Mouse (Mus musculus) heart, adult 2 months (tissue): ENCODE measurements around the gene Tlnrd1. TPM values are rescaled to one million over a fixed set of nuclear protein-coding genes. Genes with fewer than 3 reads are reported as not detected.

Source experiments
- DNase-seq, 2 experiments: peaks; one replicate each; pipeline ENCODE4 v3.0.0; 2021
- H3K27ac ChIP-seq: fragments of 200-600 bp; 2 replicates; pipeline ENCODE4 v1.8.1; 2022
- H3K27me3 ChIP-seq: fragments of 200-500 bp; 2 replicates; pipeline ENCODE4 v1.6.1; 2012; ENCODE audit warnings: mild to moderate bottlenecking, low read length, inconsistent platforms, mixed read lengths; ENCODE audit not compliant: control insufficient read depth, insufficient read depth
- H3K36me3 ChIP-seq: fragments of 200-500 bp; 2 replicates; pipeline ENCODE4 v1.6.1; 2012; ENCODE audit warnings: low read length, inconsistent platforms; ENCODE audit not compliant: control insufficient read depth, insufficient read depth
- H3K4me1 ChIP-seq: fragments of 200-500 bp; 2 replicates; pipeline ENCODE4 v1.6.1; 2011; ENCODE audit warnings: low read length; ENCODE audit not compliant: control insufficient read depth, insufficient read depth
- H3K4me3 ChIP-seq: fragments of 200-600 bp; 2 replicates; pipeline ENCODE4 v1.8.1; 2022
- H3K79me2 ChIP-seq: fragments of 200-500 bp; replicated peaks from 2 replicates; pipeline ENCODE4 v1.6.1; 2012; ENCODE audit warnings: mild to moderate bottlenecking, inconsistent platforms, low read length, moderate library complexity, mixed read lengths; ENCODE audit not compliant: control insufficient read depth, insufficient read depth
- H3K9ac ChIP-seq: fragments of 200-500 bp; 2 replicates; pipeline ENCODE4 v1.6.1; 2012; ENCODE audit warnings: low read depth, mild to moderate bottlenecking, control low read depth, inconsistent platforms, low read length, mixed read lengths
- CTCF ChIP-seq: fragments of 200-600 bp; IDR thresholded peaks from 2 replicates; pipeline ENCODE4 v1.8.1; 2022; ENCODE audit warnings: antibody characterized with exemption, mild to moderate bottlenecking, moderate library complexity
- EP300 ChIP-seq: fragments of 200-500 bp; IDR thresholded peaks from 2 replicates; pipeline ENCODE4 v1.6.1; 2011; ENCODE audit warnings: low read depth, low read length, control low read depth; ENCODE audit not compliant: insufficient read depth
- POLR2A ChIP-seq: fragments of 200-500 bp; IDR thresholded peaks from 2 replicates; pipeline ENCODE4 v1.6.1; 2011; ENCODE audit warnings: mild to moderate bottlenecking, low read depth, low read length, control low read depth; ENCODE audit not compliant: insufficient read depth
- WGBS: fragments of 180-500 bp; shearing (Covaris S2); methylation state at CpG from one replicate; pipeline ENCODE4 v1.1.7; 2018; 5-methylcytosine and 5-hydroxymethylcytosine counted together
- intact Hi-C: fragments of 180-260 bp; cut with DNase I; formaldehyde crosslinking; loops from one replicate; pipeline ENCODE4 v1.15.1; 2025
- polyA plus RNA-seq: library from polyadenylated mRNA; depleted of rRNA; stranded (reverse); fragments of >200 nt; gene quantifications from 2 replicates; pipeline ENCODE4 v1.2.3, GENCODE M21; 2012
- total RNA-seq, 2 experiments: library from RNA; stranded (reverse); gene quantifications; 2 replicates each; pipeline ENCODE4 v1.2.3; 2021

Gene Tlnrd1
- total and polyA plus RNA-seq, 3 experiments: 6.5 to 8.7 (median 7.2) TPM

DNA sequence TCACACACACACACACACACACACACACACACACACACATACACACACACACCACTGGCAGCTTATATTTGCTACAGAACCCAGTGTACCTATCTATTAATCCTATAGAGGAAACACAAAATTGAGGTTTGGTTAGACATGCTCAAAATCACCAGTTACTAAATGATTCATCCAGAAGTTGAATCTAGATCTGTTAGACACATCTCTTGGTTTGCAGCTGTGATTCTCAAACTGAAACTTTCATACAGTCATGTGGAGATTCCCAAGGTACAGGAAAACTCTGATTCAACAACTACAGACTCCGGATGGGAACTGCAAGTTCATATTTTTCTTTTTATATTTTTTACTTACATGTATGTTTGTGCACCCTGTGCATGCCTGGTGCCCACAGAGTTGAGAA, 28.9 kb downstream of the Tlnrd1 start:
- no peaks in the 10 kb centered on the region for H3K27me3 ChIP-seq
- DNase-seq: no peak
- TF ChIP-seq POLR2A (no peak), CTCF (no peak), EP300 (no peak)
- H3K4me3 ChIP-seq: no peak overlapping the region
- H3K4me1 ChIP-seq: peaks cover 6% of the 10 kb centered on the region
- 93% methylated on average over 1 of the region's 1 CpGs for WGBS
- intact Hi-C loops: no loop called here
- H3K79me2 ChIP-seq: no peaks in the 10 kb centered on the region
- H3K36me3 ChIP-seq: no peaks in the 10 kb centered on the region
- H3K9ac ChIP-seq: no peak overlapping the region
- no peak overlapping the region for H3K27ac ChIP-seq

GRCm38 (mm10) chr7:83852381-83853380, 31.4 kb downstream of the Tlnrd1 start:
- Histone ChIP-seq H3K27ac (no peak overlapping the region), H3K4me3 (no peak overlapping the region)
- intact Hi-C loops: loop anchor here (5.0 kb wide), 1 partner anchor 35 kb away; no protein-coding TSS in a partner anchor

DNA sequence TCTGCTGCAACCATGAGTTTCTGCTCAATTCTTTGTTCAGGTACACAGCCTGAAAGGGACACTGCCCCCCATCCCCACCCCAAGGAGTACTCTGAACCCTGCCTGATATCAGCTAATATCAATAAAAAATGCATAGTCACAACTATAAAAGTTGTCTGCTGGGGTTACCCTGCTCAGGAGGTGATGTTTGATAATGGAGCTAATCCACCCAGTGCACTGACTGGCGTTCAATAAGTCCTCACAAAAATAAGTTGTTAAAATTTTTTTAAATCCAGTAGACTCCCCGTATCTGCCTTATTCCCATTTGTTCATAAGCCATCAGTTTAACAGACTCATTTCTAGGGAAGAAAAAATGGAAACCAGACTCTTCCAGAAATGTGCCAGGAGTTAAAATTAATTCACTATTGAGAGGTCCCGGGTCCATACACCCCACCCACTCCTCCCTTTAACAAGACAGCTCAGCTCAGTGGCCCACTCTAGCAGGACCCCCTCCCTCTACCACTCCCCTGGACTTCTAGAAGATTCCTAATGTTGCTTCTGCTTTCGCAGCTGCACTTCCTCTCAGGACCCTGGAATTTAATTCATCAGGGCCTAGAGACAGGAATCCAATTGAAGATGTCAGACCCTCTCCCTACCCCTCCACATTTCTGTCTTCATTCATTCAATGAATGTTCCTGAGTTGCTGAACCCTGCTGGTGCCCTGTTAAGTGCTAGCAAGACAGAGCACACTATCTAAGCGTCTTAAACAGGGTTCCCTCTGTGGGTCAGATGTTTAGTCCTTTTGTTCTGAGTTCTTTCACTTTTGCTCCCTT, 32.3 kb downstream of the Tlnrd1 start:
- intact Hi-C loops: loop anchor here (5.0 kb wide), 1 partner anchor 34 kb away; no protein-coding TSS in a partner anchor
- DNase-seq: no peak
- Histone ChIP-seq H3K36me3 (no peaks in the 10 kb centered on the region), H3K4me3 (no peak overlapping the region), H3K27me3 (no peaks in the 10 kb centered on the region), H3K4me1 (peaks cover 2% of the 10 kb centered on the region; the same call in 1 of the 2 replicates), H3K9ac (no peak overlapping the region), H3K79me2 (no peaks in the 10 kb centered on the region), H3K27ac (no peak overlapping the region)
- 84% methylated on average over 5 of the region's 5 CpGs for WGBS
- TF ChIP-seq POLR2A (no peak), CTCF (no peak)

More at GRCm38 (mm10) chr7:83852381-83853380, 31.4 kb downstream of the Tlnrd1 start:
- 68% methylated on average over 5 of the region's 5 CpGs for WGBS
- H3K9ac ChIP-seq: no peak overlapping the region
- H3K27me3 ChIP-seq: no peaks in the 10 kb centered on the region
- no peaks in the 10 kb centered on the region for H3K36me3 ChIP-seq
- TF ChIP-seq CTCF (no peak), EP300 (no peak)
- H3K4me1 ChIP-seq: peaks cover 4% of the 10 kb centered on the region
- H3K79me2 ChIP-seq: no peaks in the 10 kb centered on the region
- DNase-seq: no peak

GRCm38 (mm10) chr7:83847187-83848075, 36.7 kb downstream of the Tlnrd1 start:
- intact Hi-C loops: no loop called here
- 55% methylated on average over 5 of the region's 5 CpGs for WGBS
- no peaks in the 10 kb centered on the region for H3K27me3 ChIP-seq
- H3K9ac ChIP-seq: no peak overlapping the region
- H3K4me1 ChIP-seq: peaks cover 2% of the 10 kb centered on the region
- peaks cover 6% of the 10 kb centered on the region for H3K36me3 ChIP-seq
- no peak for TF ChIP-seq EP300
- no peak for TF ChIP-seq CTCF
- no peak for TF ChIP-seq POLR2A
- no peaks in the 10 kb centered on the region for H3K79me2 ChIP-seq
- H3K27ac ChIP-seq: no peak overlapping the region
- DNase-seq: no peak
- no peak overlapping the region for H3K4me3 ChIP-seq

GRCm38 (mm10) chr7:83844807-83845206, 39.3 kb downstream of the Tlnrd1 start:
- intact Hi-C loops: loop anchor here (2.0 to 5.0 kb wide), 2 partner anchors 16 to 37 kb away; partner anchors contain the start of genes Mesd and Tlnrd1
- Histone ChIP-seq H3K79me2 (no peaks in the 10 kb centered on the region), H3K36me3 (peaks cover 7% of the 10 kb centered on the region), H3K27me3 (no peaks in the 10 kb centered on the region), H3K4me1 (peaks cover 5% of the 10 kb centered on the region), H3K4me3 (no peak overlapping the region), H3K27ac (no peak overlapping the region), H3K9ac (no peak overlapping the region)
- DNase-seq: no peak
- TF ChIP-seq CTCF (no peak), EP300 (no peak), POLR2A (no peak)
- WGBS: 98% methylated on average over 3 of the region's 3 CpGs
